Mouse (Mus musculus): Measurements from ENCODE around the gene Gsto1. TPM values are rescaled to one million over a fixed set of nuclear protein-coding genes. Genes with fewer than 3 reads are reported as not detected.
"Not testable (repeated sequence)": the region's sequence is repeated elsewhere in the genome, so short reads cannot be mapped to it uniquely, and the experiment has no call there.

Gsto1 gene
- total RNA-seq (2021), result 100 to 1,000 TPM; 121 to 129 TPM
- long read RNA-seq, experiment 1, transcript Gsto1-201 (6 exons, 1,182 nt), result major isoform, 72 of 79 reads
- long read RNA-seq, experiment 1, partial matches to known transcripts, result 3 of 79 reads
- long read RNA-seq, experiment 1, other reads (novel, unspliced or antisense), result 2 of 79 reads
- long read RNA-seq, experiment 2, transcript Gsto1-201 (6 exons, 1,182 nt), result major isoform, 106 of 110 reads
- long read RNA-seq, experiment 2, partial matches to known transcripts, result 1 of 110 reads
- long read RNA-seq, experiment 2, other reads (novel, unspliced or antisense), result 2 of 110 reads

DNA sequence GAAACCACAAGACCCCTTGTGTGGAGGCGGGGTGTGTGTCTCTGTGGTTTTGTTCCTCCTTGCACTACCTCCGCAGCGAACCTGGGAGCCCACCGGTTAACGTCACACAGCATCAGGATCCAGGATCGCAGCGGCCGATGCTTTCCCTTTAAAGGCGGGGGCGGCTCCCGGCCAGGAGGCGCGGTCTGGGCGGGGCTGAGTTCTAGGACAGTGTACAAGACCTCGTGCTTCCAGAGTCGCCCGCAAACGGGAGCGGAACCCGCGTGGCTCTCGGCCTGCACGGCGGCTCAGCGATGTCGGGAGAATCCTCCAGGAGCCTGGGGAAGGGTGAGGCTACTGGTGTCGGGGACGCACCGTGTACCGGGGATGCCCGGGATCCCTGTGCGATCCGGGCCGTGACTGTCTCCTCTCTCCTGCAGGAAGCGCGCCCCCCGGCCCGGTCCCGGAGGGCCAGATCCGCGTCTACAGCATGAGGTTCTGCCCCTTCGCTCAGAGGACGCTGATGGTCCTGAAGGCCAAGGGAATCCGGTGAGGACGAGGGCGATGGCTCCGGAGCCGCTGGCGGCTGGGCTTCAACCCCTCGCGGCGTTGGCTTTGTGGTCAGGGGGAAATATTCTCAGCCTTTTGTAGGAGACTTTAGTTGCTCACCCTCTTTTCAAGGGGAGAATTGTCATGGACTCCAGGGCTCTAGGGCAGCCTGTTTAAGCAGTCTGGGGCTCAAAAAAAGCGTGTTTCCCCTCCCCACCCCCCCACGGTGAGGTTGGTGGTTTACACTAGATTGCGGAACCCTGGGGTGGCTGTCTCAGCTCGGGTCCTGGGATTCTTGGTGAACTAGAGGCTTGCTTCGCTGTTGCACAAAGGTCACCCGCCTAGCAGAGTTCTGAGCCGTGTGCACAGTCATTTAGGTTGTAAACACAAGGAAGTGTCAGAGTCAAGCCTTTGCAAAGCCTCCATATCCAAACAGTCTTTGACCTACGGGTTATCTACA is at the start of gene Gsto1:
Gene Gsto1 (plus strand): TSS at position 175 of the 988 bp plus-strand sequence.
- DNase-seq (ENCODE audit: low spot score in 2 of 2), result peak; percentile 78 to 79

DNA sequence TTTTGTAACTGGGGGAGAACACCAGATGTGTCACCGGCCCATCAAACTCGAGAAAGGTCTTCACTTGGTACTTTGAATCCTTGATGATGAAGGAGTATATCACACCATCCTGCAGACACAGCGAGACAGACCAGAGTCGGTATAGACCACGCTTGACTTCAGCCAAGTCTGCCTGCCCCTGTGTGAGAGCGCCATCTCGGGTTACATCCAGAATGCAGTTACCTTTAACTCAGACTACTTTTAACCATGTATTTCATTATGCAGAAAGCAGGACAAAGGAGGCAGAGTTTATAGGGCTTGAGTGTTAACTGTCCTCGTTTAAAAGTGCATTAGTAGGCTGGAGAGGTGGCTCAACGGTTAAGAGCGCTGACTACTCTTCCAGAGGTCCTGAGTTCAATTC is 42.7 kb upstream of the Gsto1 start:
- DNase-seq (ENCODE audit: low spot score in 2 of 2), result no peak

DNA sequence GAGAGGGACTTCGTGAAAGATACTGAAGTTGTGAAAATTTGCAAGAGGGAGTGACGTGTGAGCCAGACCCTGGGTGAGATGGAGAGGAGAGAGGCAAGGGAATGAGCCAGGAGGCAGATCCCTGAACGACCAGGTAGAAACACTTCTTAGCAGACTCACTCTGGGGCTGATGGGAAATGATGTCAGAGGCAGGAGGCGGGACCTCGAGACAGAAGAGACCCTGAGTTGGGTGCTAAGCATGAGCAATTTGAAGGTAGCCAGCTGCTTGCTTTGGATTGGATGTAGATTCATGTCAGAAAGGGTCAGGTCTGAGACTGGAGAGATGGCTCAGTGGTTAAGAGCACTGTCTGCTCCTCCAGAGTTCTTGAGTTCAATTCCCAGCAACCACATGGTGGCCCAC is 40.0 kb upstream of the Gsto1 start:
- DNase-seq (ENCODE audit: low spot score in 2 of 2), result no peak

DNA sequence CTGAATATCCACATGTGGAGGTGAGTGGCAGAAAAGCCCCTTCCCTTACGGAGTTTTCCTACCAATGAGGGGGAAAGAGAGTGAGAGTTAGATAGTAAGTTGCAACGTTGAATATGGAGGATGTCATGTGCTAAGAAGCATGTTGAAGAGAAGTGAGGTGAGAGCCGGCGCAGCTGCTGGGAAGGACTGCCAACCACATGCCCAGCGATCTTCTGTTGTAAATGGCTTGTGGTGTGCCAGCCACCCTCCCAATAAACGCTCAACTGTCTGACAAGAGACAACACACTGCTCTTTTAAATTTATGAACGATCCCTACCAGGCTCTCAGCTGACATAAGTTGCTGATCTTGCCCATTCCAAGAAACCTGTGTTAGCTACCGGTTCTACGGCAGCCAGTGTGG is 37.1 kb upstream of the Gsto1 start:
- DNase-seq (ENCODE audit: low spot score in 2 of 2), result no peak

DNA sequence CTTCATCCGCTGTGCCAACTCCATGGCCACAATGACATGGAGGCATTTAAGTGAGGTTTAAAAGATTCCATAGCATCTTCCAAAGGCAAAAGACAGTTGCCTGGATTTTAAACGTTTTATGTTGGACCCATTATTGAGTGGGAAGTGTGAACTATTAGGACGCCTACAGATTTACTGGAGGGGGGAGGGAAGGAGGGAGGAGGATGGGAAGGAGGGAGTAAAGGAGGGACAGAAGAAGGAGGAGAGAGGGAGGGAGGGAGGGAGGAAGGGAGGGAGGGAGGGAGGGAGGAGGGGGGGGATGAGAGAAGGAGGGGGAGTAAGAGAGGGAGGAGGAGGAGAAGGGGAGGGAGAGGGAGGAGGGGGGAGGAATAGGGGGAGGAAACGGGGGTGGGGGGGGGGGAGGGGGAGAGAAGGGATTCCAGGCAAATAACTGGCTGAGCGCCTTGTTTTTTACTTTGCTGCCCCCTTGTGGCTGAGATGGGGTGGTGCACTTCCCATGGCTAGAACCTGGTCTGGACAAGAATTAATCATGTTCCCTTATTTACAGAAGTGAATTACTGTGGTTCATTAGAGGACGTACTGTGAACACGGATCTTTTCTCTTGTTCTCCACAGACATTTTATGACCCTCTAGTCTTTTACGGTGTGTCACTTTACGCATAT is 33.8 kb upstream of the Gsto1 start:
- peak in 1 of 2 experiments; percentile 49 for DNase-seq (ENCODE audit: low spot score in 2 of 2)

DNA sequence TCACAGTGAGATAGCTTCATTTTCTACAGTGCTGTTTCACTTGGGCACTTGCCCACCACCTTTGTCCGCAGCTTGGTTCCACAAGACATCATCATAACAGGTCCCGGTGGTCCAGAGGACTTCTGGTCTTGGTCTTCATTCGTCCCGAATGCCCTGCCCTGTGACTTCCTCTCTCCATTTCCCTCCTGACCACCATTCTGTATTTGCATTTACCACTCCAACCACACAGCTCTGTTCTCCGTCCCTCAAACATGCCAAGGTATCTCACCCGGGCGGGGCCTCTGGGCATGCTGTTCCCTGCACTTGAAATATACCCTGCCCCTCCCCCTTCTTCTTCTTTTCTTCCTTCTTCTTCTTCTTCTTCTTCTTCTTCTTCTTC is 33.3 kb upstream of the Gsto1 start:
- no peak for DNase-seq (ENCODE audit: low spot score in 2 of 2)

DNA sequence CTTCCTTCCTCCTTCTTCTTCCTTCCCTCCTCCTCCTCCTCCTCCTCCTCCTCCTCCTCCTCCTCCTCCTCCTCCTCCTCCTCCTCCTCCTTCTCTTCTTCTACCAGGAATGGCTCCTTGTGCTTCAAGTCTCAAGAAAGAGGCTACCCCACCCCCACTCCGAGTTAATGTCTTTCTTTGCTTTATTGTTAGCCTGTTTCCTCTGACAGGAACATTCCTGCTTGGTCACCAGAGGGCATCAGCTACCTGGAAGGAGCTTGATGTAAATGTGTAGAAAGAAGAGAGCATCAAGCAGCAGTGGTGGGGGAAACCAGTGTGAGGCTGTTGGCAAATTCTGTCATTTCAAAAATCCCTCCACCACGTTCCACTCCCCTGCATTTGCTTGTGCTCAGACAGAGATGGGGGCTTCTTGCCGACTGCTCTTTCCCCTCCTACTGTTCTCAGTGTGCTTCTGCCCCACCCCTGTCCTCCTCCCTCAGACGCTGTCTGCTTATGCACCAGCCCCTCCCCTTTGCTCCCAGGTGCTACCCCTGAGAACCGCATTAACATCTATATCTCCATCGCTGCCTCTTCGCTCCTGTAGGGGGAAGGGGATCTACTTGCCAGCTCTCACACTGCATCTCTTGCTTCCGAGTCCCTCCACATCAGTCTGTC is 32.5 kb upstream of the Gsto1 start:
- no peak for DNase-seq (ENCODE audit: low spot score in 2 of 2)

DNA sequence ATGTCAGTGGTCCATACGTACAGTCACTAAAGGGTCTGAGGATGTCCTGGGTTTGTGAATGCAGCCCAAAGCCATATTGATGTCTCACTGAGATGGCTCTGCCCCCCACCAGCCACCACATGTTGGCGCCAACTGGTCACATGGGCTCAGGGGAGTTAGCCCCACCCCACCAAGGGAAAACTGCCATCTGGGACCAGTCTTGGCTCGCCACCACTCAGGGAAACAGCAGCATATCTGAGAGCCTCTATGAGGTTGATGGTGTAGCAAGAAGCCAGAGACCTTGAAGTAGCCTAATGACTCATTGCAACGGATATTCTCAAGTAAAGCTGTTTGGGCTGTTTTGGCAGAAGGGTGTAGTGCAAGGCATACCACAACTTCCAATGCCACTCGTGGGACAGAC is 30.7 kb upstream of the Gsto1 start:
- no peak for DNase-seq (ENCODE audit: low spot score in 2 of 2)

DNA sequence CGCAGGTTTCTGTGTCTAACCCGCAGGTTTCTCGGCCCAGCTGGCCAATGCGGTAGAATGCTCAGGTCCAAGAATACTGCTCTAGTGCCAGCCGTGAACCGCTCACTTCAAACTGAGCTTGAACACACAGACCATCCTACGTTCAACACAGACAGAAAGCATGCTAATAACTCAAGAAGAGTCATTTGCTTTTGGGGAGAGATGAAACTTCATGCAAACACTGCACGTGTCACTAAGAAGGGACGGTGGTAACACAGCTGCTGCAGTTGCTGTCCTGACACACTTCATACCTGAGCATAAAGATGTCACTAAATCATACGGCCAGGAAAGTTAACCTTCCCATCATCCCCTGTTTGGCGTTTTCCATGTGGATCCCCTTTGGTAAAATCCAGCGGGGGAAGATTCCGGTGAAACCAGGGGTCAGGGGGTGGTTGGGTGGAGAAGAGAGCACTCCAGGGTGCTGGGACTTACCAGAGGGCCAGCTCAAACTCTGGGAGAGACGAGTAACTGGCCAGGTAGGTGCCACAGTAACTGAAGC is 24.8 kb upstream of the Gsto1 start:
- DNase-seq (ENCODE audit: low spot score in 2 of 2), result no peak

DNA sequence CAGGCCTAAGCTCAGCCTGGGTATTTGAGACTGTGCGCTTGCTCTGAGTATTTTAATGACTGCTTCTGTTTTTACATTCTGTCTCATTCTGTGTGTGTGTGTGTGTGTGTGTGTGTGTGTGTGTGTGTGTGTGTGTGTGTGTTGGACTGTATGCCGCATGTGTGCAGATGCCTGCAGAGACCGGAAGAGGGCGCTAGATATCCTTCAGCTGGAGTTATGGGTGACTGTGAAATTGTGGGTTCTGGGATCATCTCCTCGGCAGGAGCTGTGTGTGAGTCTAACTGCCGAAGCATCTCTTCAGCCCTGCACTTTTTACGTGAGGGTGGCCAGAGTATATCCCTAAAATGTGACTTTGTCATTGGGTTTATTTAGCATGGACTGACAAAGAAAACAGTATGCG is 23.7 kb upstream of the Gsto1 start:
- no peak for DNase-seq (ENCODE audit: low spot score in 2 of 2)

DNA sequence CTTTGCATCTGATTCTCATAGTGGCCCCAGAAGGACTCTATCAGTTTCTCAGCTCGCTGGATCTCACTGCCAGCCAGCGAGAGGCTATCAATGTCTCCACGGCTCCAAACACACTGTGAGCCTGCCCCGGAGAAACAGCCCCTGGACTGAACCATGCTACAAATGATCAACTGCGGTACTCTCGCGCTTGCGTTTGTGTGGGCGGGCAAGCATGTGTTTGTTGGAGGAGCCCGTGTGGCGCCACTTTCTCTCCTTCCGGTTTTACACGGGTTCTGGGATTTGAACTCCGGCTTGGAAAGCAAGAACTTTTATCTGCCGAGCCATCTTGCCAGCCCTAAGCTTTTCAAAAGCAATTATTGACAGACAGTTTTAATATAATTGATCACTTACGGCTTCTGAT is 22.5 kb upstream of the Gsto1 start:
- no peak for DNase-seq (ENCODE audit: low spot score in 2 of 2)

DNA sequence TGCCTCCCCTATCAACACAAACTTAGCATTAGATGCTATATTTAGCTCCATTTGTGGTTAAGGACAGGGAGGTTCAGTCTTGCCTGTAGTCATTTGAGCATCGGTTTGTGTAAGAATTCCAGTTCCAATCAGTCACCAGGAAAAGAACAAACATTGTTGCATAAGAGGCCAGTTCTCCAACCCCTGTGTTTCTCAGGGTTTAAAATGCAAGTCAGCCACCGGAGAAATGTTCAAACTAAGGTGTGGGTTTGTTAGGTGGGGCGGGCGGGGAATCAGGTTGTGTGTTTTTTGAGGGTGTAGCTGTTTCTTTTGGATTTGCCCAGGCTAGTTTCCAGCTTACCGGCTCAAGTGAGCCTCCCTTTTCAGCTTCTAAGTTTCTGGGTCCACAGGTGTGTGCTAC is 20.2 kb upstream of the Gsto1 start:
- DNase-seq (ENCODE audit: low spot score in 2 of 2), result no peak

DNA sequence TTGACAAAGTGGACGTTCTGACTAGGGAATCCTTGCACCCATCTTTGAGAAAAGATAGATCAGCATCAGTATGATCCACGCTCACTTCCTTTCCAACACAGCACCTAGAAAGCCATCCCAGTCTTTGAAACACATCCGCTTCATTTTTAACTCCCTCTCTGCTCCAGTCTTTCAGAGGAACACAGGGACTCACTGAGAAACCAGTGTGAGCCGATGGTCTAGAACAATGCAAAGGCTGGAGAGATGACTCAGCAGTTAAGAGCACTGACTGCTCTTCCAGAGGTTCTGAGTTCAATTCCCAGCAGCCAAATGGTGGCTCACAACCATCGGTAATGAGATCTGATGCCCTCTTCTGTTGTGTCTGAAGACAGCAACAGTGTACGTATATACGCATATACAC is 19.0 kb upstream of the Gsto1 start:
- no peak for DNase-seq (ENCODE audit: low spot score in 2 of 2)

DNA sequence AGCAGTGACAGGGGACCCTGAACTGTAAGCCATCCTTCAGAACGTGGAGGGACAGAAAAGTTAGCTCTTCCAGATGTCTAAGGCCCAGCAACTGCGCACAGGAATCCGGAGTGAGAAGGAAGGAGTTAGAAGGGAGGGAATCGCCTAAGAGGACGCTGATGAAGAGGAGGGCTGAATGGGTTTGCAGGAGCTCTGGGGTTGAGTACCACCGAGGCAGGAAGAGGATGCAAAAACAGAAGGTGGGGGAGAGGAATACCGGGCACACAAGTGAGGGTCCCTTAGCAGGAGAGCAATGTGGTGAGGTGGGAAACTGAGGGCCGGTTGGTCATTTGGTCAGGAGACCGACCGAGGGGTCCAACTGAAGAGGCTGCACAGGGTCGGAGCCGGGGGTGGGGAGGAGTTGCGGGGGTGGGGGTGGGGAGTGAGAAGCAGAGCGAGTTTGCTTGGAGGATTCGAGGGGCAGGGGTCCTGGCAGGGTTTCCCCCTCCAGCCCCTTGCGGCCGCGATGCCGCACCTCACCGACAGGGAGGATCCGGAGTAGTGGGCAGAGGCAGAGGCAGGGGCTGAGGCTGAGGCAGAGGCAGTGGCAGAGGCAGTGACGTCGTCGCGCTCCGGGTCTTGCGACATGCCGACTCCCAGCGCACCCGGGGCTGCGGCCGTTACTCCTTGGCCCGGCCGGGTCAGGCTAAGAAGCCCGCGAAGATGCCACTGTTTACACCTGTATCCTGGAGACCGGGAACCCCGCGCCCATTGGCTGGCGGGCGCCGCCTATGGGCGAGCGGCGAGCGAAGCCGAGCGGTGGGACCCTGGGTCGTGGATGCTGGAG is 17.9 kb upstream of the Gsto1 start:
- peak; percentile 19 to 34 for DNase-seq (ENCODE audit: low spot score in 2 of 2)

DNA sequence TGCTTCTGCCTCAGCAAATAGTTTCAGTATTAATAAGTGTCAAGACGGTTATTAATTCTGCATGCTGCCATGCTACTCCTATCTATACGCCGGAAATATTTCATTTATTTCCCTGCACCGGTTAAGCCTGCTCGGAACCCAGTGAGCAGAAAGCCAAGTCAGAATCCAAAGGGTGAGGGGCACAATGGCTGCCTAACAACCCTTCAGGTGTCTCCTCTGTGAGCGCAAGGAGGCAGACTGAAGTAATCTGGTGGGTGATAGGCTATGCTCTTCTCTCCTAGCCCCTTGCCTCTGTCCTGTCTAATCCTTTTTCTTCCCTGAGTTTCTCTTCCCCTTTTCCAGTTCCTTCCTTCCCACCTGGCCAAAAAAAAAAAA is 17.3 kb upstream of the Gsto1 start:
- DNase-seq (ENCODE audit: low spot score in 2 of 2), result no peak

DNA sequence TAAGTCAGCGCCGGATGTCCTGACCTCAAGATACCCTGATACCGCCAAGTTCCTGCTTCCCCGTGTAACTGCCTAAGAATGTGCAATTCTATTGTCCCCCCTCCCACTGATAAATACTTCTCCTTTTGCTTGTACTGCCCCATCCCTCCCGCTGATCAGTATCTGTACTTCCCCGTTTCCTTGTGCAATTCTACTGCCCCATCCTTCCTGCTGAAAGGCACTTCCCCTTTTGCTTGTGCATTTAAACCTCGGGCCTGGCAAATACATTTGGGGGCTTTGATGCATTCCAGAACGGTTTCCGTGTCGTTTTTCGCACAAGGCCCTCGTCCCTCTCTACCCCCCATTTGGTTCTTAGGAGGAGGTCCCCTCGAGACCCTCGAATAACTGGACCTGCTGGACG is 13.5 kb upstream of the Gsto1 start:
- DNase-seq (ENCODE audit: low spot score in 2 of 2), result not testable (repeated sequence)

DNA sequence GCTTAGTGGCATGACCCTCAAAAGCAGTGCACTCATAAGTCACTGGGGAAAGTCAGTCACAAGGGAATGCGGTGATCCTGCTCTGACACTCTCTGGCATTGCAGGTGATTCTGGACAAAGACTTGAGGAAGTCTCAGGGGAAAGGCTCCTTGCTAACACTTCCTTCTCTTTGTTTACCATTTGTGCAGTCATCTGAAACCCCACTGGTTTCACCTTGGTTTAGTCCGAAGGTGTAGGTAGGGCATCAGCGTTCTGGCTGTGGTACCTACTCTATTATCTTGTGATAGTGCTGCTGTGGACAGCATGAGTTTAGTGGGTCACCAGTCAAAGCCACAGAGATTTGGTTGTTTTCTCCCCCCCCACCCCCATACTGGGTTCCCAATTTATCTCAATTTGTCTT is 5.0 kb upstream of the Gsto1 start:
- no peak for DNase-seq (ENCODE audit: low spot score in 2 of 2)

DNA sequence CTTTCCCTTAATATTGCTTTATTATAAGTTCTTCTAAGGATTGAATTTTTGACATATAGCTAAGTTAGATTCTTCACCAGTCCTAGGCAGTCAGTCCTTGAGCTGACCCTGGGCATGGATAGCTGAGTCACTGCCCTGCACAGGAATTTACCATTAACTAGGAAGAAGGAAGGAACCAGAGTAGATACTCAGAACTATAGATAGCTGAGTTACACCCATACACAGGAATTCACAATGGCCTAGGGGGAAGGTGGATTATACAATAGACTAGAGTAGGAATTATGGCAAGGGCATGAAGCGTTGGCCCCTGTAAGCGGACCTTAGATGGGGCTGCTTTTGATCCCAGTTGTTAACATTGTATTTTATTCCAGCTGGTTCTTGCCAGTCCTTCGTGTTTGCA is 2.6 kb upstream of the Gsto1 start:
- not testable (repeated sequence) for DNase-seq (ENCODE audit: low spot score in 2 of 2)

DNA sequence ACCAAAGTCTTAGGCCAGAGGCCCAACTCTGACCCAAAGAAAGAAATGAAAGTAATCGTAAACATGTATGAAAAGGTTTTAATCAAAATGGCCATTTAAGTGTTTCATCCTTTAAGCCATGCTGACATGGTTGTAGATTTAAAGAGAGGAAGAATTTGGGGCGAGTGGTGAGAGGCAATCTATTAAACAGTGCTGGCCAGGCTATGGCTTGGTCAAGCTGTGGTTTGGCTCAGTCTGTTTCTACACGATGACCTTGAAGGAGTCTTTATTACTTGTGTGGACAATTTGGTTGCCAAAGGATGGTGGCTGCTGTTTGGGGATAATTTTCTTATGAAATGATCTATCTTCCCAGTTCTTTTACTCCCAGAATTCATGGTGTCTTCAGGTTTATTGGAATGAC is 1.7 kb upstream of the Gsto1 start:
- DNase-seq (ENCODE audit: low spot score in 2 of 2), result no peak

Data from adrenal gland, postnatal 4 days (tissue).